Mouse (Mus musculus): ENCODE measurements around the gene Limd2. TPM values are rescaled to one million over a fixed set of nuclear protein-coding genes. Genes with fewer than 3 reads are reported as not detected.

Gene Limd2
- polyA plus RNA-seq, 1 experiment from 2014 or later = 216 TPM

DNA sequence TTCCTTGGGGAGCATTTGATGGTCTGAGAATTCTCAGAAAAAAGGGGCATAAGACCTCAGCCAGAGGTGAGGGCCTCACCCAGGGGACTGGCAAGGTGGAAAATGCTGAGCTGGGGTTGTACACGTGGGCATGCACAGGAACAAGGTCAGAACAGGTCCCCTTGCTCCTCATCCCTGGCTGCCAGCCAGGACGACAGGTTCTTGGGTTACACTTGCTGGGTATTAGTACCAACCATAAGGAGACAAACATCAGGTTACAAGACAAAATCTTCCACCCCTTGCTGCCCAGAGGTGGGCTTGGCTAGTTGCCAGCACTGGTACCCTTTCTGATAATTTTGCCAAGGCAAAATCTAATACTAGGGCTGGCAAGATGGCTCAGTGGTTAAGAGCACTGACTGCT is 1.6 kb upstream of the Limd2 start:
- H3K4me2 ChIP-seq (replicated peaks; ENCODE audit: low read depth, low read length) = no peak overlapping the region
- WGBS = 63% methylated on average over 2 of the region's 2 CpGs
- H3K9ac ChIP-seq (ENCODE audit: low read depth, low read length) = no peak overlapping the region
- H3K4me1 ChIP-seq (ENCODE audit: control insufficient read depth, insufficient read depth, low read length) = peaks cover 24% of the 10 kb centered on the region
- H3K36me3 ChIP-seq (ENCODE audit: control insufficient read depth, insufficient read depth, low read length) = peaks cover 45% of the 10 kb centered on the region
- no peaks in the 10 kb centered on the region for H3K9me3 ChIP-seq (ENCODE audit: control insufficient read depth, low read length)
- no peak overlapping the region for H3K4me3 ChIP-seq (ENCODE audit: low read length)
- no peak overlapping the region for H3K27ac ChIP-seq (ENCODE audit: low read depth, low read length)
- ATAC-seq (ENCODE audit: low FRiP score, low TSS enrichment) = no peak
- no peaks in the 10 kb centered on the region for H3K27me3 ChIP-seq (ENCODE audit: control insufficient read depth, insufficient read depth, low read length)

GRCm38 (mm10) chr11:106159921-106160840 is 479 bp downstream of the Limd2 start:
- H3K4me2 ChIP-seq (replicated peaks; ENCODE audit: low read depth, low read length) = peak overlapping the region; percentile 58
- H3K9ac ChIP-seq (ENCODE audit: low read depth, low read length) = peak overlapping the region; percentile 95
- peaks cover 24% of the 10 kb centered on the region for H3K4me1 ChIP-seq (ENCODE audit: control insufficient read depth, insufficient read depth, low read length)
- no peaks in the 10 kb centered on the region for H3K27me3 ChIP-seq (ENCODE audit: control insufficient read depth, insufficient read depth, low read length)
- ATAC-seq (ENCODE audit: low FRiP score, low TSS enrichment) = peak; percentile 68
- no peaks in the 10 kb centered on the region for H3K9me3 ChIP-seq (ENCODE audit: control insufficient read depth, low read length)
- H3K36me3 ChIP-seq (ENCODE audit: control insufficient read depth, insufficient read depth, low read length) = peaks cover 53% of the 10 kb centered on the region
- WGBS = under 1% methylated on average over 55 of the region's 106 CpGs
- peak overlapping the region; percentile 96 for H3K27ac ChIP-seq (ENCODE audit: low read depth, low read length)
- H3K4me3 ChIP-seq (ENCODE audit: low read length) = peak overlapping the region; percentile 86

DNA sequence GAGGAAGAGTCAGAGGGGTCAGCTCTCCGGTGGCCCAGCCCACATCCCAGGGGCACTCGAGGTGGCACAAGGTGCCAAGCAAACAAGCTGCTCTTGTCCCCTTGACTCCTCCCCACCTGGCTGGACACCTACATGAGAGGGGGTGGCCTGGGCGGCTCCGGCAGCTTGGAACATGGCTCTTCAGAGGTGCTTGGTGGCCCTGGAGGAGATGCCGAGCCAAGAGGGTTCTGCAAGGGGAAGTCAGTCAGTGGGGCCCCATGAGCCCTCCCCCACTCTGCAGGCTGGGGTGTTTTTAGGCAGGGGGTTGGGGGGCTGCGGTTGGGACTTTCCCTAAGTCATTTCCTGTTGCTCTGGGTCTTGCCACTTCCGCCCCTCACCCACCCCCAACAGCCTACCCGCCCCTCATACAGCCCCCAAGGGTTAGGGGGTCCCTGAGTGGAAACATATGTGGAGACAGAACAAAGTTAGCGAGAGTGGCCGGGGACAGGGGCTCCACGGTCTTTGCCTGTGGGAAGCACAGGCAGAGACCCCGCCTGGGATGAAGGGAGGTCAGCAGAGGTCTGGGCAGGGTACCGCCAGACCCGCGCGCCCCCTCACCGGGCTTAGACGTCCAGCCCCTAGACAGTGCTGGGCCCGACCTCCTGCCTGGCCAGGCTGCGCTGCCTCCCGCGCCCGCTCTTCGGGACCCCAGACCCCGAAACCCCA is 1.3 kb downstream of the Limd2 start:
- peak overlapping the region; percentile 95 for H3K9ac ChIP-seq (ENCODE audit: low read depth, low read length)
- ATAC-seq (ENCODE audit: low FRiP score, low TSS enrichment) = peak; percentile 72
- H3K4me3 ChIP-seq (ENCODE audit: low read length) = peak overlapping the region; percentile 86
- no peaks in the 10 kb centered on the region for H3K27me3 ChIP-seq (ENCODE audit: control insufficient read depth, insufficient read depth, low read length)
- peaks cover 24% of the 10 kb centered on the region for H3K4me1 ChIP-seq (ENCODE audit: control insufficient read depth, insufficient read depth, low read length)
- H3K27ac ChIP-seq (ENCODE audit: low read depth, low read length) = peak overlapping the region; percentile 90
- WGBS = 0% methylated on average over 20 of the region's 25 CpGs
- H3K9me3 ChIP-seq (ENCODE audit: control insufficient read depth, low read length) = no peaks in the 10 kb centered on the region
- H3K4me2 ChIP-seq (replicated peaks; ENCODE audit: low read depth, low read length) = peak overlapping the region; percentile 58
- peaks cover 53% of the 10 kb centered on the region for H3K36me3 ChIP-seq (ENCODE audit: control insufficient read depth, insufficient read depth, low read length)

DNA sequence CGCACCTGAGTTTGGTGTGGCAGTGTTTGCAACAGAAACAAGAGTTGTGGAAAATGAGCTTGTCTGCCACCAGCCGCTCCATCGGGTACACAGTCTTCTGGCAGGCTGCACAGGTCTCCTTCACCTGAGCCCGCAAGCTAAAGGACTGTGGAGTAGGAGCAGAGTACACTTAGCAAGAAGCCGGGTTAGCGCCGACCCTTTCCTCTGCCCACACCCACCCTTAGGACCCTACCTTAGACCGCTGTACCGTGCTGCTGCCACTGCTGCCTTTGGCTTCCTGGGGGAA is 1.8 kb downstream of the Limd2 start:
- WGBS = 32% methylated on average over 9 of the region's 9 CpGs
- no peaks in the 10 kb centered on the region for H3K27me3 ChIP-seq (ENCODE audit: control insufficient read depth, insufficient read depth, low read length)
- H3K27ac ChIP-seq (ENCODE audit: low read depth, low read length) = peak overlapping the region; percentile 90; the same call in 1 of the 2 replicates
- peaks cover 53% of the 10 kb centered on the region for H3K36me3 ChIP-seq (ENCODE audit: control insufficient read depth, insufficient read depth, low read length)
- peaks cover 24% of the 10 kb centered on the region for H3K4me1 ChIP-seq (ENCODE audit: control insufficient read depth, insufficient read depth, low read length)
- H3K4me3 ChIP-seq (ENCODE audit: low read length) = peak overlapping the region; percentile 86
- H3K4me2 ChIP-seq (replicated peaks; ENCODE audit: low read depth, low read length) = peak overlapping the region; percentile 58
- peak overlapping the region; percentile 95 for H3K9ac ChIP-seq (ENCODE audit: low read depth, low read length)
- ATAC-seq (ENCODE audit: low FRiP score, low TSS enrichment) = peak; percentile 4; the same call in 1 of the 2 replicates
- H3K9me3 ChIP-seq (ENCODE audit: control insufficient read depth, low read length) = no peaks in the 10 kb centered on the region

GRCm38 (mm10) chr11:106158081-106158929 is 2.4 kb downstream of the Limd2 start:
- Histone ChIP-seq H3K36me3 (ENCODE audit: control insufficient read depth, insufficient read depth, low read length) (peaks cover 50% of the 10 kb centered on the region), H3K9ac (ENCODE audit: low read depth, low read length) (peak overlapping the region; percentile 95)
- no peak for ATAC-seq (ENCODE audit: low FRiP score, low TSS enrichment)

GRCm38 (mm10) chr11:106157154-106157553 is 3.5 kb downstream of the Limd2 start:
- ATAC-seq (ENCODE audit: low FRiP score, low TSS enrichment) = no peak
- Histone ChIP-seq H3K9ac (ENCODE audit: low read depth, low read length) (no peak overlapping the region), H3K27ac (ENCODE audit: low read depth, low read length) (no peak overlapping the region), H3K9me3 (ENCODE audit: control insufficient read depth, low read length) (no peaks in the 10 kb centered on the region), H3K4me3 (ENCODE audit: low read length) (no peak overlapping the region), H3K36me3 (ENCODE audit: control insufficient read depth, insufficient read depth, low read length) (peaks cover 60% of the 10 kb centered on the region), H3K4me1 (ENCODE audit: control insufficient read depth, insufficient read depth, low read length) (peaks cover 24% of the 10 kb centered on the region), H3K27me3 (ENCODE audit: control insufficient read depth, insufficient read depth, low read length) (no peaks in the 10 kb centered on the region), H3K4me2 (replicated peaks; ENCODE audit: low read depth, low read length) (no peak overlapping the region)
- WGBS = 87% methylated on average over 7 of the region's 7 CpGs

More at GRCm38 (mm10) chr11:106158081-106158929, 2.4 kb downstream of the Limd2 start:
- Histone ChIP-seq H3K4me3 (ENCODE audit: low read length) (peak overlapping the region; percentile 86), H3K4me1 (ENCODE audit: control insufficient read depth, insufficient read depth, low read length) (peaks cover 24% of the 10 kb centered on the region), H3K4me2 (replicated peaks; ENCODE audit: low read depth, low read length) (peak overlapping the region; percentile 58), H3K9me3 (ENCODE audit: control insufficient read depth, low read length) (no peaks in the 10 kb centered on the region), H3K27ac (ENCODE audit: low read depth, low read length) (peak overlapping the region; percentile 90; the same call in 1 of the 2 replicates), H3K27me3 (ENCODE audit: control insufficient read depth, insufficient read depth, low read length) (no peaks in the 10 kb centered on the region)
- 48% methylated on average over 14 of the region's 14 CpGs for WGBS

DNA sequence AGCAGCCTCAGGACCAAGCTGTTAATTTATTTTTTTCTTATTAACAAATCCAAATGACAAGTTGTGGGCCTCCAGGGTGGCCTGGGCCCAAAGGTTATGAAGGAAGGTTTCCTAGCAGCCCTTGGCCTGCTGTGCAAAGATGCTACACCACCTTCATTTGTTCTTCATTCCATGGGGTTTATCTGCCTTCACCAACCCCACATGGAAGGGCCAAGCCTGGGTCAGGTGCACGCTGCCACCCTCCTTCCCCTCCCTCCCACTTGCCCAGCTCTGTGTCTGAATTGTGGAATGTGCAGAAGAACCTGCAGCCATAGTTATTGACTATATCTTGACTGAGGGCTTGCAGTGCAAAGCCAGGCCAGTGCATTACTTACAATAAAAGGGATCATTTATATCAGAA is 4.4 kb downstream of the Limd2 start:
- ATAC-seq (ENCODE audit: low FRiP score, low TSS enrichment) = no peak
- Histone ChIP-seq H3K4me1 (ENCODE audit: control insufficient read depth, insufficient read depth, low read length) (peaks cover 20% of the 10 kb centered on the region), H3K9me3 (ENCODE audit: control insufficient read depth, low read length) (no peaks in the 10 kb centered on the region), H3K9ac (ENCODE audit: low read depth, low read length) (no peak overlapping the region), H3K27me3 (ENCODE audit: control insufficient read depth, insufficient read depth, low read length) (no peaks in the 10 kb centered on the region), H3K27ac (ENCODE audit: low read depth, low read length) (no peak overlapping the region), H3K4me3 (ENCODE audit: low read length) (no peak overlapping the region), H3K4me2 (replicated peaks; ENCODE audit: low read depth, low read length) (no peak overlapping the region), H3K36me3 (ENCODE audit: control insufficient read depth, insufficient read depth, low read length) (peaks cover 69% of the 10 kb centered on the region)
- 80% methylated on average over 1 of the region's 1 CpGs for WGBS

DNA sequence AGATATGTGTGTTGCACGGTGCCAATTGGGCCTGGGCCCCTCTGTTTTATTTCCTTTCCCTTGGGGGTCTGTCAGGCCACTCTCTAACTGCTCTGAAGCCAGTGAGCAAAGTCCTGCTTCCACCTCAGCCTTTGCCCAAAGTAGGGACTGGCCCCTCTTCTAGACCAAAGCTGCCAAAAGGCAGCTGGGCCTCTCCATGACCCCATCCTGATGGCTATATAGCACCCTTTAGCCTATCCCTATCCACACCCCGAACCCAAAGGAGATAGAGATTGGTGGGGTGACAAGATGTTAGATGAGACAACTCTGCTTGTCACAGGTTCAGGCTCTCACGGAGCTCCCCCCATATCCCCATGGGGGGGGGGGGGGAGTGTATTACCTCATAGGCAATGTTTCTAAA is 4.9 kb downstream of the Limd2 start:
- H3K4me2 ChIP-seq (replicated peaks; ENCODE audit: low read depth, low read length) = no peak overlapping the region
- H3K27ac ChIP-seq (ENCODE audit: low read depth, low read length) = no peak overlapping the region
- peaks cover 16% of the 10 kb centered on the region for H3K4me1 ChIP-seq (ENCODE audit: control insufficient read depth, insufficient read depth, low read length)
- no peaks in the 10 kb centered on the region for H3K9me3 ChIP-seq (ENCODE audit: control insufficient read depth, low read length)
- no peak for ATAC-seq (ENCODE audit: low FRiP score, low TSS enrichment)
- H3K27me3 ChIP-seq (ENCODE audit: control insufficient read depth, insufficient read depth, low read length) = no peaks in the 10 kb centered on the region
- WGBS = 59% methylated on average over 3 of the region's 3 CpGs
- H3K36me3 ChIP-seq (ENCODE audit: control insufficient read depth, insufficient read depth, low read length) = peaks cover 74% of the 10 kb centered on the region
- H3K4me3 ChIP-seq (ENCODE audit: low read length) = no peak overlapping the region
- no peak overlapping the region for H3K9ac ChIP-seq (ENCODE audit: low read depth, low read length)
